Mouse (Mus musculus): ENCODE data around the gene Purb. TPM values are rescaled to one million over a fixed set of nuclear protein-coding genes. Genes with fewer than 3 reads are reported as not detected.
A peak's percentile ranks its signal among the peaks of the same experiment; 100 is the strongest.
"Not testable (repeated sequence)": the region's sequence is repeated elsewhere in the genome, so short reads cannot be mapped to it uniquely, and the experiment has no call there.

Purb gene
- polyA plus RNA-seq, 1 experiment: 41.0 TPM

DNA sequence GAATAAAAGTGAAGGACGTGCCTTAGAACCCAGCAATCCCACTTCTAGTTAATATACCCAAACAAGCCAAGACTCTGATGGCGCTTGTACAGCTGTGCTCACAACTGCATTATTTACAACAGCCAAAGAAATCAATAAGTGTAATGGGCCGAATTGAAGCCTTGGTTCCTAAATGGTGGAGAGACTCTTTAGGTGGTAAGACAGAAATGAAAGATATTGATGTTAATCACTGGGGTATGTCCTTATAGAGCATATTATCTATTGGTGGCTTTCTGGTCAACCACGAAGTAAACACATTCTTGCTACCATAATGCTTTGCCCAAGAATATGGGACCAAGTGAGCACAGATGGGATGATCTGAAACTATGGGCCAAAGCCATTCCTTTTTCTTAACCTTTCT is 35.5 kb downstream of the Purb start:
- TF ChIP-seq MYOD1 (IDR thresholded peaks at IDR 0.05; ENCODE audit: control insufficient read depth, insufficient read length, low read depth) (no peak), CEBPB (IDR thresholded peaks at IDR 0.05; ENCODE audit: low read depth) (no peak), FOSL1 (IDR thresholded peaks at IDR 0.05; ENCODE audit: insufficient read depth, low read length, poor library complexity, severe bottlenecking) (no peak)
- no peak overlapping the region for H3ac ChIP-seq (ENCODE audit: control insufficient read depth, insufficient read length, low read depth)
- H3K4me3 ChIP-seq (ENCODE audit: insufficient read depth, poor library complexity, severe bottlenecking): no peak overlapping the region
- peaks cover 22% of the 10 kb centered on the region for H3K36me3 ChIP-seq (ENCODE audit: control insufficient read depth, insufficient read depth)
- no peaks in the 10 kb centered on the region for H3K27me3 ChIP-seq (ENCODE audit: control insufficient read depth, insufficient read depth, insufficient read length)
- peaks cover 26% of the 10 kb centered on the region for H3K79me3 ChIP-seq (ENCODE audit: low read depth)
- peaks cover 41% of the 10 kb centered on the region for H3K79me2 ChIP-seq (ENCODE audit: control insufficient read depth, insufficient read depth)

- Histone ChIP-seq H3K79me3 (ENCODE audit: low read depth) (peaks cover 18% of the 10 kb centered on the region), H3K36me3 (ENCODE audit: control insufficient read depth, insufficient read depth) (peaks cover 32% of the 10 kb centered on the region), H3ac (ENCODE audit: control insufficient read depth, insufficient read length, low read depth) (no peak overlapping the region), H3K4me3 (ENCODE audit: insufficient read depth, poor library complexity, severe bottlenecking) (no peak overlapping the region), H3K27me3 (ENCODE audit: control insufficient read depth, insufficient read depth, insufficient read length) (no peaks in the 10 kb centered on the region), H3K79me2 (ENCODE audit: control insufficient read depth, insufficient read depth) (peaks cover 28% of the 10 kb centered on the region)
- TF ChIP-seq MYOG (IDR thresholded peaks at IDR 0.05; ENCODE audit: control insufficient read depth, extremely low read depth, insufficient read length) (no peak), USF1 (IDR thresholded peaks at IDR 0.05; ENCODE audit: low read depth) (no peak), CEBPB (IDR thresholded peaks at IDR 0.05; ENCODE audit: low read depth) (no peak), FOSL1 (IDR thresholded peaks at IDR 0.05; ENCODE audit: insufficient read depth, low read length, poor library complexity, severe bottlenecking) (no peak), CTCF (IDR thresholded peaks at IDR 0.05; ENCODE audit: control insufficient read depth, insufficient read depth, insufficient read length) (no peak), MYOD1 (IDR thresholded peaks at IDR 0.05; ENCODE audit: control insufficient read depth, insufficient read length, low read depth) (no peak), MAX (IDR thresholded peaks at IDR 0.05) (no peak)
Measured at GRCm38 (mm10) chr11:6437667-6438066, 38.0 kb downstream of the Purb start.

DNA sequence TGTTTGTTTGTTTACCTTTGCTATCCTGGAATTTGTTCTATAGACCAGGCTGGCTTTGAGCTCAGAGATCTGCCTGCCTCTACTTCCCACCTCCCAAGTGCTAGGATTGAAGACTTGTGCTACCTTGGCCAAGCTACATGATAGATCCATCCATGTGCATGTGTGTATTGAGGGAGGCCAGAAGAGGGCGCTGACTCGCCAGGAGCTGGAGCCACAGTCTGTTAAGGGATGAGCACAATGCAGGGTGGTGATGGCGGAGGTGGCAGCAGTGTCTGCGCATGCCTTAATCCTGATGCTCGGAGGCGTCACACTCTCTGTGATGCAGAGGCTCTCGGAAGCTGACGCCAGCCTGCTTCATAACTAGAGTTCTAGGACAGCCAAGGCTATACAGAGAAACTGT is 39.3 kb downstream of the Purb start:
- TF ChIP-seq MYOD1 (IDR thresholded peaks at IDR 0.05; ENCODE audit: control insufficient read depth, insufficient read length, low read depth) (no peak), CTCF (IDR thresholded peaks at IDR 0.05; ENCODE audit: control insufficient read depth, insufficient read depth, insufficient read length) (peak; percentile 84), MAX (IDR thresholded peaks at IDR 0.05) (no peak), FOSL1 (IDR thresholded peaks at IDR 0.05; ENCODE audit: insufficient read depth, low read length, poor library complexity, severe bottlenecking) (no peak), USF1 (IDR thresholded peaks at IDR 0.05; ENCODE audit: low read depth) (no peak)
- H3K27me3 ChIP-seq (ENCODE audit: control insufficient read depth, insufficient read depth, insufficient read length): no peaks in the 10 kb centered on the region
- peaks cover 42% of the 10 kb centered on the region for H3K36me3 ChIP-seq (ENCODE audit: control insufficient read depth, insufficient read depth)
- H3K79me2 ChIP-seq (ENCODE audit: control insufficient read depth, insufficient read depth): peaks cover 16% of the 10 kb centered on the region
- no peak overlapping the region for H3K4me3 ChIP-seq (ENCODE audit: insufficient read depth, poor library complexity, severe bottlenecking)
- peaks cover 7% of the 10 kb centered on the region for H3K79me3 ChIP-seq (ENCODE audit: low read depth)
- H3ac ChIP-seq (ENCODE audit: control insufficient read depth, insufficient read length, low read depth): no peak overlapping the region

GRCm38 (mm10) chr11:6430186-6430585 is 45.5 kb downstream of the Purb start:
- peaks cover 42% of the 10 kb centered on the region for H3K36me3 ChIP-seq (ENCODE audit: control insufficient read depth, insufficient read depth)
- no peak for TF ChIP-seq FOSL1 (IDR thresholded peaks at IDR 0.05; ENCODE audit: insufficient read depth, low read length, poor library complexity, severe bottlenecking)
- TF ChIP-seq USF1 (IDR thresholded peaks at IDR 0.05; ENCODE audit: low read depth): no peak
- no peak for TF ChIP-seq CEBPB (IDR thresholded peaks at IDR 0.05; ENCODE audit: low read depth)
- no peak for TF ChIP-seq MYOG (IDR thresholded peaks at IDR 0.05; ENCODE audit: control insufficient read depth, extremely low read depth, insufficient read length)
- TF ChIP-seq MYOD1 (IDR thresholded peaks at IDR 0.05; ENCODE audit: control insufficient read depth, insufficient read length, low read depth): no peak
- no peak for TF ChIP-seq CTCF (IDR thresholded peaks at IDR 0.05; ENCODE audit: control insufficient read depth, insufficient read depth, insufficient read length)
- TF ChIP-seq MAX (IDR thresholded peaks at IDR 0.05): no peak

DNA sequence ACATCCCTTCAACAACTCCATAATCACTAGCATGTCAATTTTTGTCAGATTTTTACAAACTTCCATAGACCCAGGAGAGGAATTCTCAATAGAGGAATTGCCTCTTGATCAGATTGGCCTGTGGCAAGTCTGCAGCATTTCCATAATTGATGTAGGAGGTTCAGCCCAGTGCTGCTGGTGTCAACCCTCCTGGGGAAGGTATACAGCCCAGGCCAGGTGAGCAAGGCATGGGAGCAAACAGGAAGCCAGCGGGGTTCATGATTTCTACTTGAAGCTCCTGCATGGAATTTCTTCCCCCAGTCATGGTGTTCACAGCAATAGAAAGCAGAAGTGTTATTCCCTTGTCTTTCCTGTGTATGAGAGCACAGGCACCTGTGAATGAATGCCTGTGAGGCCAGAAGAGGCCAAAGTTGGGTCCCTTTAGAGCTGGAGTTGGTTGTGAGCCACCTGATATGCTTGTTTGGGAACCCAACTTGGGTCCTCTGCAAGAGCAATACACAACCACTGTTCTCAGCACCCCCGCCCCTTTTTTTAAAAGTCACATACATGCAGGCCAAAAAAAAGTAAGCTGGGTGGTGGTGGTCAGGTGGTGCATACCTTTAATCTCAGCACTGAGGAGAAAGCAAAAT is 54.9 kb downstream of the Purb start:
- H3K79me3 ChIP-seq (ENCODE audit: low read depth): peaks cover 30% of the 10 kb centered on the region
- TF ChIP-seq CTCF (IDR thresholded peaks at IDR 0.05; ENCODE audit: control insufficient read depth, insufficient read depth, insufficient read length): no peak
- no peak for TF ChIP-seq MAX (IDR thresholded peaks at IDR 0.05)
- H3K27me3 ChIP-seq (ENCODE audit: control insufficient read depth, insufficient read depth, insufficient read length): no peaks in the 10 kb centered on the region
- peaks cover 52% of the 10 kb centered on the region for H3K36me3 ChIP-seq (ENCODE audit: control insufficient read depth, insufficient read depth)
- peaks cover 37% of the 10 kb centered on the region for H3K79me2 ChIP-seq (ENCODE audit: control insufficient read depth, insufficient read depth)
- H3ac ChIP-seq (ENCODE audit: control insufficient read depth, insufficient read length, low read depth): no peak overlapping the region
- no peak overlapping the region for H3K4me3 ChIP-seq (ENCODE audit: insufficient read depth, poor library complexity, severe bottlenecking)

More at GRCm38 (mm10) chr11:6430186-6430585, 45.5 kb downstream of the Purb start:
- Histone ChIP-seq H3K4me3 (ENCODE audit: insufficient read depth, poor library complexity, severe bottlenecking) (no peak overlapping the region), H3K79me2 (ENCODE audit: control insufficient read depth, insufficient read depth) (no peaks in the 10 kb centered on the region), H3K27me3 (ENCODE audit: control insufficient read depth, insufficient read depth, insufficient read length) (no peaks in the 10 kb centered on the region), H3K79me3 (ENCODE audit: low read depth) (no peaks in the 10 kb centered on the region), H3ac (ENCODE audit: control insufficient read depth, insufficient read length, low read depth) (no peak overlapping the region)

- Histone ChIP-seq H3K79me2 (ENCODE audit: control insufficient read depth, insufficient read depth) (peaks cover 40% of the 10 kb centered on the region), H3K27me3 (ENCODE audit: control insufficient read depth, insufficient read depth, insufficient read length) (no peaks in the 10 kb centered on the region), H3K36me3 (ENCODE audit: control insufficient read depth, insufficient read depth) (peaks cover 51% of the 10 kb centered on the region), H3ac (ENCODE audit: control insufficient read depth, insufficient read length, low read depth) (no peak overlapping the region), H3K79me3 (ENCODE audit: low read depth) (peaks cover 30% of the 10 kb centered on the region), H3K4me3 (ENCODE audit: insufficient read depth, poor library complexity, severe bottlenecking) (no peak overlapping the region)
- TF ChIP-seq MYOD1 (IDR thresholded peaks at IDR 0.05; ENCODE audit: control insufficient read depth, insufficient read length, low read depth): no peak
- TF ChIP-seq MYOG (IDR thresholded peaks at IDR 0.05; ENCODE audit: control insufficient read depth, extremely low read depth, insufficient read length): no peak
- TF ChIP-seq CEBPB (IDR thresholded peaks at IDR 0.05; ENCODE audit: low read depth): no peak
- TF ChIP-seq MAX (IDR thresholded peaks at IDR 0.05): no peak
- no peak for TF ChIP-seq FOSL1 (IDR thresholded peaks at IDR 0.05; ENCODE audit: insufficient read depth, low read length, poor library complexity, severe bottlenecking)
- no peak for TF ChIP-seq CTCF (IDR thresholded peaks at IDR 0.05; ENCODE audit: control insufficient read depth, insufficient read depth, insufficient read length)
- no peak for TF ChIP-seq USF1 (IDR thresholded peaks at IDR 0.05; ENCODE audit: low read depth)
Measured at GRCm38 (mm10) chr11:6420283-6420703, 55.4 kb downstream of the Purb start.

GRCm38 (mm10) chr11:6419156-6419555 is 56.6 kb downstream of the Purb start:
- H3K27me3 ChIP-seq (ENCODE audit: control insufficient read depth, insufficient read depth, insufficient read length); H3ac ChIP-seq (ENCODE audit: control insufficient read depth, insufficient read length, low read depth): not testable (repeated sequence)
- peaks cover 45% of the 10 kb centered on the region for H3K79me2 ChIP-seq (ENCODE audit: control insufficient read depth, insufficient read depth)
- peaks cover 30% of the 10 kb centered on the region for H3K79me3 ChIP-seq (ENCODE audit: low read depth)
- peaks cover 45% of the 10 kb centered on the region for H3K36me3 ChIP-seq (ENCODE audit: control insufficient read depth, insufficient read depth)
- H3K4me3 ChIP-seq (ENCODE audit: insufficient read depth, poor library complexity, severe bottlenecking): peak overlapping the region; percentile 0
